In the genomic region with DNA sequence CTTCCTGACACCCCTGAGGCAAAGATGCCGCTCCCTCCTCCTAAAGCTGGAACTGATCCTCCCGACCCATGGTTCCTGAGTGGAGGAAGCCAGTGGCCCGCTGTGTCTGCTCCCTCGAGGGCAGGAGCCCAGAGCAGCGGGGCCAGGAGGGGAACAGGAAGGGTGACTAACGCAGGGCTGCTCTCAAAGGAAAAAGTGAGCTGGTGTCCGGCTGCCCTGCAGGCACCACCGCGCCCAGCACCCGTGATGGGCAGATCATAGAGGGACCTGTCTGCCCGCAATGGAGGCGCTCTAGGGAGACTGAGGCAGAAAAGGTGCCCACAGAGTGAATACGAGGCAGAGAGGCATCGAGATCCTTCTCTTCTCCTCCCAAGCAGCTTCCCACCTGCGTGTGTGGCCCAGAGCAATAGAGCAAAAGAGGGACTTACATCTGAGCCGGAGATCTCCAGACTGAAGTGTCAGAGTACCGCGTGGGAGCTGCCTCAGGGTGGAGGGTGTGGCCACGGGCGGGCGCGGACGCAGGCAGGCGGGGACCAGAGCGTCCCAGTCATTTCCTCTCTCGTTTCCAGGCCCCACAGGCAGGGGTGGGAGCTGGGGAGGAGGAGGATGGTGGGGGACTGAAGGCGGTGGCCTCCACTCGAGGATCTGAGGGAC, we compare ENCODE assay signal across 8 mouse cellular contexts. TPM values are rescaled to one million over a fixed set of nuclear protein-coding genes. Genes with fewer than 3 reads are reported as not detected.
DNase-seq lines count a peak whose midpoint lies in the region; ATAC-seq and TF ChIP-seq lines count a peak whose summit lies in the region.

No protein-coding gene starts in this region.

- 3% methylated on average over 28 of the region's 28 CpGs for WGBS in intestine, embryonic 16.5 days
- 2% methylated on average over 28 of the region's 28 CpGs for WGBS in lung, embryonic 15.5 days
- whole genome bisulfite sequencing in neural tube, embryonic 15.5 days, result 5% methylated on average over 28 of the region's 28 CpGs

- no peaks in the 10 kb centered on the region for H3K27me3 ChIP-seq in C2C12 (ENCODE audit: control insufficient read depth, insufficient read depth, insufficient read length)
- peaks cover 13% of the 10 kb centered on the region; the same call in 1 of the 2 replicates for H3K27me3 ChIP-seq in intestine, embryonic 16.5 days (replicated peaks; ENCODE audit: control insufficient read depth, insufficient read depth, low read length)
- H3K27me3 ChIP-seq in lung, embryonic 15.5 days, result peaks cover 28% of the 10 kb centered on the region
- H3K27me3 ChIP-seq in neural tube, embryonic 15.5 days (replicated peaks), result peaks cover 63% of the 10 kb centered on the region

- no peak overlapping the region for H3K27ac ChIP-seq in intestine, embryonic 16.5 days (ENCODE audit: low read length)
- H3K27ac ChIP-seq in lung, embryonic 15.5 days, result peak overlapping the region; percentile 41; the same call in 1 of the 2 replicates
- H3K27ac ChIP-seq in neural tube, embryonic 15.5 days (replicated peaks), result no peak overlapping the region

- H3K4me3 ChIP-seq in C2C12 (ENCODE audit: insufficient read depth, poor library complexity, severe bottlenecking), result peak overlapping the region; percentile 37
- peak overlapping the region; percentile 42 for H3K4me3 ChIP-seq in intestine, embryonic 16.5 days (ENCODE audit: low read length)
- peak overlapping the region; percentile 41 for H3K4me3 ChIP-seq in lung, embryonic 15.5 days
- H3K4me3 ChIP-seq in neural tube, embryonic 15.5 days (replicated peaks), result peak overlapping the region; percentile 18; the same call in 1 of the 2 replicates

- peaks cover 8% of the 10 kb centered on the region; the same call in 1 of the 2 replicates for H3K4me1 ChIP-seq in intestine, embryonic 16.5 days (ENCODE audit: control insufficient read depth, insufficient read depth, low read length)
- peaks cover 14% of the 10 kb centered on the region for H3K4me1 ChIP-seq in lung, embryonic 15.5 days
- peaks cover 3% of the 10 kb centered on the region; the same call in 1 of the 2 replicates for H3K4me1 ChIP-seq in neural tube, embryonic 15.5 days

- no peak for TF ChIP-seq CTCF in C2C12 (IDR thresholded peaks at IDR 0.05; ENCODE audit: control insufficient read depth, insufficient read depth, insufficient read length)

- H3K79me2 ChIP-seq in C2C12 (ENCODE audit: control insufficient read depth, insufficient read depth), result no peaks in the 10 kb centered on the region

- H3K4me2 ChIP-seq in intestine, embryonic 16.5 days (ENCODE audit: low read depth, low read length), result peak overlapping the region; percentile 53
- H3K4me2 ChIP-seq in lung, embryonic 15.5 days, result peak overlapping the region; percentile 58
- H3K4me2 ChIP-seq in neural tube, embryonic 15.5 days, result peak overlapping the region; percentile 45

- peak overlapping the region; percentile 68 for H3ac ChIP-seq in C2C12 (ENCODE audit: control insufficient read depth, insufficient read length, low read depth)

- H3K9me3 ChIP-seq in intestine, embryonic 16.5 days (ENCODE audit: control insufficient read depth, low read length), result no peaks in the 10 kb centered on the region
- no peaks in the 10 kb centered on the region for H3K9me3 ChIP-seq in lung, embryonic 15.5 days
- H3K9me3 ChIP-seq in neural tube, embryonic 15.5 days (replicated peaks), result no peaks in the 10 kb centered on the region

- ATAC-seq in intestine, embryonic 16.5 days, result peak; percentile 80
- peak; percentile 64; the same call in 1 of the 2 replicates for ATAC-seq in lung, embryonic 15.5 days (ENCODE audit: borderline replicate concordance, extremely low read depth, low FRiP score, low TSS enrichment)
- peak; percentile 16; the same call in 1 of the 2 replicates for ATAC-seq in neural tube, embryonic 15.5 days (ENCODE audit: low FRiP score)

- peak; percentile 76 for DNase-seq in adrenal gland, postnatal 14 days
- peak; percentile 99 for DNase-seq in heart, adult 11 months
- no peak for DNase-seq in retina, postnatal 1 day
- no peak for DNase-seq in layer of hippocampus, adult 11-12 months (ENCODE audit: low spot score)

- no peaks in the 10 kb centered on the region for H3K79me3 ChIP-seq in C2C12 (ENCODE audit: low read depth)

- H3K9ac ChIP-seq in intestine, embryonic 16.5 days (ENCODE audit: low read depth, low read length), result peak overlapping the region; percentile 58
- H3K9ac ChIP-seq in lung, embryonic 15.5 days, result peak overlapping the region; percentile 36
- peak overlapping the region; percentile 17; the same call in 1 of the 2 replicates for H3K9ac ChIP-seq in neural tube, embryonic 15.5 days (replicated peaks)

- H3K36me3 ChIP-seq in C2C12 (ENCODE audit: control insufficient read depth, insufficient read depth), result no peaks in the 10 kb centered on the region
- H3K36me3 ChIP-seq in intestine, embryonic 16.5 days (ENCODE audit: control insufficient read depth, insufficient read depth, low read length), result no peaks in the 10 kb centered on the region
- no peaks in the 10 kb centered on the region for H3K36me3 ChIP-seq in lung, embryonic 15.5 days
- H3K36me3 ChIP-seq in neural tube, embryonic 15.5 days, result no peaks in the 10 kb centered on the region

TF ChIP-seq in C2C12, 6 proteins besides CTCF, POLR2A, EP300 and RAD21:
- no peak for TF ChIP-seq USF1 (IDR thresholded peaks at IDR 0.05; ENCODE audit: low read depth)
- no peak for TF ChIP-seq MYOD1 (IDR thresholded peaks at IDR 0.05; ENCODE audit: control insufficient read depth, insufficient read length, low read depth)
- no peak for TF ChIP-seq FOSL1 (IDR thresholded peaks at IDR 0.05; ENCODE audit: insufficient read depth, low read length, poor library complexity, severe bottlenecking)
- no peak for TF ChIP-seq MYOG (IDR thresholded peaks at IDR 0.05; ENCODE audit: control insufficient read depth, extremely low read depth, insufficient read length)
- no peak for TF ChIP-seq CEBPB (IDR thresholded peaks at IDR 0.05; ENCODE audit: low read depth)
- TF ChIP-seq MAX (IDR thresholded peaks at IDR 0.05), result no peak

RNA-seq across cellular contexts. Expression of a gene that starts 0.5 kb away (rescaled TPM):
- 103 TPM for polyA plus RNA-seq in C2C12 (2012; fragmentation: generic; extraction: Trizol)
- total RNA-seq in adrenal gland, postnatal 14 days (2021), result 32.7 and 63.0 TPM in 2 replicates
- polyA plus RNA-seq in intestine, embryonic 16.5 days (2015; fragmentation: Nextera tagmentation; extraction: Ambion mirVana), result 22.5 and 26.9 TPM in 2 replicates
- 50.1 TPM in 2 replicates for polyA plus RNA-seq in lung, embryonic 15.5 days (2015; fragmentation: Nextera tagmentation; extraction: Ambion mirVana)
- polyA plus RNA-seq in neural tube, embryonic 15.5 days (2015; fragmentation: Nextera tagmentation; extraction: Ambion mirVana), result 22.2 and 27.8 TPM in 2 replicates

RNA-seq across cellular contexts. Expression of a gene that starts 9.5 kb away (rescaled TPM):
- not detected for polyA plus RNA-seq in C2C12 (2012; fragmentation: generic; extraction: Trizol)
- total RNA-seq in adrenal gland, postnatal 14 days (2021), result 3.6 and 10.7 TPM in 2 replicates
- 20.1 and 22.0 TPM in 2 replicates for polyA plus RNA-seq in intestine, embryonic 16.5 days (2015; fragmentation: Nextera tagmentation; extraction: Ambion mirVana)
- polyA plus RNA-seq in lung, embryonic 15.5 days (2015; fragmentation: Nextera tagmentation; extraction: Ambion mirVana), result 5.2 and 5.3 TPM in 2 replicates
- 357 and 417 TPM in 2 replicates for polyA plus RNA-seq in neural tube, embryonic 15.5 days (2015; fragmentation: Nextera tagmentation; extraction: Ambion mirVana)

RNA-seq across cellular contexts. Expression of a gene that starts 15.2 kb away (rescaled TPM):
- polyA plus RNA-seq in C2C12 (2012; fragmentation: generic; extraction: Trizol), result 0.55 TPM
- total RNA-seq in adrenal gland, postnatal 14 days (2021), result 340 and 374 TPM in 2 replicates
- 62.6 and 71.9 TPM in 2 replicates for polyA plus RNA-seq in intestine, embryonic 16.5 days (2015; fragmentation: Nextera tagmentation; extraction: Ambion mirVana)
- polyA plus RNA-seq in lung, embryonic 15.5 days (2015; fragmentation: Nextera tagmentation; extraction: Ambion mirVana), result 82.5 and 86.9 TPM in 2 replicates
- 26.8 and 36.9 TPM in 2 replicates for polyA plus RNA-seq in neural tube, embryonic 15.5 days (2015; fragmentation: Nextera tagmentation; extraction: Ambion mirVana)

RNA-seq across cellular contexts. Expression of a gene that starts 17.4 kb away (rescaled TPM):
- polyA plus RNA-seq in C2C12 (2012; fragmentation: generic; extraction: Trizol), result 0.02 TPM
- 5.6 TPM in 2 replicates for total RNA-seq in adrenal gland, postnatal 14 days (2021)
- polyA plus RNA-seq in intestine, embryonic 16.5 days (2015; fragmentation: Nextera tagmentation; extraction: Ambion mirVana), result 0.83 and 1.4 TPM in 2 replicates
- polyA plus RNA-seq in lung, embryonic 15.5 days (2015; fragmentation: Nextera tagmentation; extraction: Ambion mirVana), result 0.21 and 0.35 TPM in 2 replicates
- polyA plus RNA-seq in neural tube, embryonic 15.5 days (2015; fragmentation: Nextera tagmentation; extraction: Ambion mirVana), result 1.3 and 1.7 TPM in 2 replicates

RNA-seq across cellular contexts. Expression of a gene that starts 34.7 kb away (rescaled TPM):
- 0.04 TPM for polyA plus RNA-seq in C2C12 (2012; fragmentation: generic; extraction: Trizol)
- 2.9 and 5.6 TPM in 2 replicates for total RNA-seq in adrenal gland, postnatal 14 days (2021)
- polyA plus RNA-seq in intestine, embryonic 16.5 days (2015; fragmentation: Nextera tagmentation; extraction: Ambion mirVana), result 71.2 and 73.7 TPM in 2 replicates
- 50.1 and 54.3 TPM in 2 replicates for polyA plus RNA-seq in lung, embryonic 15.5 days (2015; fragmentation: Nextera tagmentation; extraction: Ambion mirVana)
- polyA plus RNA-seq in neural tube, embryonic 15.5 days (2015; fragmentation: Nextera tagmentation; extraction: Ambion mirVana), result 0.79 and 14.6 TPM in 2 replicates

Comparison
In these comparisons a context has a peak if more than half of its experiments do, and no peak if none do; other contexts are left out.
1. DNase-seq: peak in adrenal gland, postnatal 14 days (single experiment) and heart, adult 11 months (single experiment); none in retina, postnatal 1 day (single experiment) and layer of hippocampus, adult 11-12 months (single experiment).
2. ATAC-seq: peak in every context shown above with its lines; median percentile 80 in intestine, embryonic 16.5 days; 64 in lung, embryonic 15.5 days; 16 in neural tube, embryonic 15.5 days.
3. RNA of a gene that starts 9.5 kb away (polyA plus RNA-seq): 357 to 417 TPM in neural tube, embryonic 15.5 days; 20.1 to 22.0 TPM in intestine, embryonic 16.5 days, 5.2 to 5.3 TPM in lung, embryonic 15.5 days and not detected in C2C12 (single experiment); every median in the first group is over 10 times any median in the second.
4. RNA of a gene that starts 15.2 kb away (polyA plus RNA-seq): 82.5 to 86.9 TPM in lung, embryonic 15.5 days, 62.6 to 71.9 TPM in intestine, embryonic 16.5 days and 26.8 to 36.9 TPM in neural tube, embryonic 15.5 days; 0.55 TPM in C2C12 (single experiment); every median in the first group is over 10 times any median in the second.
5. Peak in every context shown above with its lines, with median percentiles within 50 percentile points of each other: H3K4me3 ChIP-seq, H3K4me2 ChIP-seq and H3K9ac ChIP-seq.